Mouse (Mus musculus) ZHBTc4 (cell line): ENCODE results near the gene D930048N14Rik.
A peak's percentile ranks its signal among the peaks of the same experiment; 100 is the strongest.
"Not testable (repeated sequence)": the region's sequence is repeated elsewhere in the genome, so short reads cannot be mapped to it uniquely, and the experiment has no call there.

ENCODE experiments used
- DNase-seq: peaks from one replicate; pipeline ENCODE4 v3.0.0-alpha.2; 2011; ENCODE audit warnings: low read depth, low spot score

Gene D930048N14Rik

GRCm38 (mm10) chr11:51627907-51628306, 22.8 kb upstream of the D930048N14Rik start:
- DNase-seq: no peak

GRCm38 (mm10) chr11:51629651-51630314, 21.0 kb upstream of the D930048N14Rik start:
- DNase-seq: peak; percentile 42

GRCm38 (mm10) chr11:51632130-51632753, 18.5 kb upstream of the D930048N14Rik start:
- no peak for DNase-seq

GRCm38 (mm10) chr11:51633200-51633599, 17.6 kb upstream of the D930048N14Rik start:
- DNase-seq: not testable (repeated sequence)

GRCm38 (mm10) chr11:51633721-51634120, 17.0 kb upstream of the D930048N14Rik start:
- DNase-seq: peak; percentile 70

GRCm38 (mm10) chr11:51635127-51635524, 15.6 kb upstream of the D930048N14Rik start:
- no peak for DNase-seq

GRCm38 (mm10) chr11:51635525-51636322, 15.0 kb upstream of the D930048N14Rik start, which contains the start of gene Rmnd5b:
Gene Rmnd5b (minus strand): TSS chr11:51635896.
- peak; percentile 95 for DNase-seq

GRCm38 (mm10) chr11:51636323-51636684, 14.4 kb upstream of the D930048N14Rik start:
- DNase-seq: peak; percentile 91

- peak; percentile 95 for DNase-seq
Observed at GRCm38 (mm10) chr11:51637971-51638414, 12.8 kb upstream of the D930048N14Rik start.

- no peak for DNase-seq
Observed at GRCm38 (mm10) chr11:51638497-51638896, 12.3 kb upstream of the D930048N14Rik start.

- no peak for DNase-seq
Observed at GRCm38 (mm10) chr11:51640748-51641147, 10.0 kb upstream of the D930048N14Rik start.

- DNase-seq: peak; percentile 52
Observed at GRCm38 (mm10) chr11:51643202-51643601, 7.6 kb upstream of the D930048N14Rik start.

GRCm38 (mm10) chr11:51643761-51644160, 7.0 kb upstream of the D930048N14Rik start:
- peak; percentile 45 for DNase-seq

GRCm38 (mm10) chr11:51644217-51644616, 6.5 kb upstream of the D930048N14Rik start:
- no peak for DNase-seq

- DNase-seq: no peak
Observed at GRCm38 (mm10) chr11:51645293-51645692, 5.5 kb upstream of the D930048N14Rik start.

- no peak for DNase-seq
Observed at GRCm38 (mm10) chr11:51646245-51646644, 4.5 kb upstream of the D930048N14Rik start.

- DNase-seq: peak; percentile 72
Observed at GRCm38 (mm10) chr11:51646751-51647667, 3.7 kb upstream of the D930048N14Rik start.

- DNase-seq: peak; percentile 86
Observed at GRCm38 (mm10) chr11:51648566-51648965, 2.2 kb upstream of the D930048N14Rik start.

- peak; percentile 65 for DNase-seq
Observed at GRCm38 (mm10) chr11:51649111-51649888, 1.5 kb upstream of the D930048N14Rik start.

- DNase-seq: peak; percentile 76
Observed at GRCm38 (mm10) chr11:51649889-51650199, 910 bp upstream of the D930048N14Rik start.

GRCm38 (mm10) chr11:51650261-51650660, 493 bp upstream of the D930048N14Rik start:
- DNase-seq: peak; percentile 67
